Comparison of ENCODE assay signal across 24 mouse cellular contexts in the genomic region with DNA sequence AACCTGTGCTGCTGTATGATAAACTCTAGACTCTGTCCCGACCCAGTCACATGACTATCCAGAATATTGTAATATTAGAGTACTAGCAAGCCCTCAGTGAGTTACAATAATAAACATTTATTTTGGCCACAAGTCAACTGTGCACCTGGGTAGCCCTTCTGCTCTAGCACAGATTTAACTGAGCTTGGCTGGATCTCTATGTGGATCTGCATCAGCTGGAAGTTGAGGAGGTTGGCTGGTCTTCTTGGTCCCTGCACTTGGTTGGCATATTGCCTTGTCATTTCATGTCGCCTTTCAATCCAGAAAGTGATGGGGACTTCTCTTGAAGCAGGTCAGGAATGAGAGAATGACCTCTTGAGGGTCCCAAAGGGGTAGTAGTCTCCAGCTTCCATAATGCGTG.
DNase-seq lines count a peak whose midpoint lies in the region; ATAC-seq and TF ChIP-seq lines count a peak whose summit lies in the region.
"Had no signal": no experiment of that assay in that cellular context is flagged by ENCODE, and none has a peak within 500 bp of the region (broad histone marks: within the 10 kb centered on the region; RNA-seq: fewer than 3 reads in every experiment).

No protein-coding gene starts in this region.

- no peaks in the 10 kb centered on the region for H3K9me3 ChIP-seq in liver, embryonic 11.5 days (ENCODE audit: control insufficient read depth, low read length)
- H3K9me3 ChIP-seq: embryonic facial prominence, embryonic 10.5 days; embryonic facial prominence, embryonic 12.5 days; forebrain, embryonic 13.5 days; forebrain, embryonic 15.5 days had no signal

- 69% methylated on average over 3 of the region's 3 CpGs for WGBS in liver, adult 2 months
- 82% methylated on average over 3 of the region's 3 CpGs for WGBS in liver, embryonic 11.5 days

- no peak overlapping the region for H3K4me2 ChIP-seq in liver, embryonic 11.5 days
- H3K4me2 ChIP-seq: embryonic facial prominence, embryonic 12.5 days; forebrain, embryonic 13.5 days; forebrain, embryonic 15.5 days had no signal

- no peak overlapping the region for H3K4me3 ChIP-seq in liver, adult 2 months (ENCODE audit: insufficient read depth, low read depth, low read length)
- H3K4me3 ChIP-seq in liver, embryonic 11.5 days (ENCODE audit: low read depth, low read length), result no peak overlapping the region
- H3K4me3 ChIP-seq: embryonic facial prominence, embryonic 10.5 days; embryonic facial prominence, embryonic 12.5 days; forebrain, embryonic 13.5 days; forebrain, embryonic 15.5 days had no signal

- no peaks in the 10 kb centered on the region for H3K79me2 ChIP-seq in liver, adult 2 months (ENCODE audit: control insufficient read depth, insufficient read depth, low read length)

- no peaks in the 10 kb centered on the region; the same call in 1 of the 2 replicates for H3K27me3 ChIP-seq in liver, adult 2 months (ENCODE audit: control insufficient read depth, insufficient read depth, low read length)
- no peaks in the 10 kb centered on the region for H3K27me3 ChIP-seq in liver, embryonic 11.5 days (replicated peaks; ENCODE audit: control insufficient read depth, insufficient read depth, low read length)
- H3K27me3 ChIP-seq: CH12.LX; embryonic facial prominence, embryonic 12.5 days; forebrain, embryonic 13.5 days; forebrain, embryonic 15.5 days had no signal

- no peaks in the 10 kb centered on the region for H3K4me1 ChIP-seq in liver, adult 2 months (ENCODE audit: control insufficient read depth, insufficient read depth, low read length)
- no peaks in the 10 kb centered on the region for H3K4me1 ChIP-seq in liver, embryonic 11.5 days (replicated peaks; ENCODE audit: control insufficient read depth, insufficient read depth, low read length)
- H3K4me1 ChIP-seq: embryonic facial prominence, embryonic 10.5 days; embryonic facial prominence, embryonic 12.5 days; forebrain, embryonic 13.5 days; forebrain, embryonic 15.5 days had no signal

- DNase-seq in cerebellum, postnatal 10 days, result peak; percentile 73 to 76
- DNase-seq in cerebellum, adult 9-10 months, result no peak
- DNase-seq in cerebellum, postnatal 25 days, result peak; percentile 15 to 21
- no peak for DNase-seq in cerebellum, adult 11 months
- DNase-seq in layer of hippocampus, postnatal 14 days (ENCODE audit: low spot score in 2 of 2), result peak; percentile 6 to 72
- DNase-seq in layer of hippocampus, adult 8-10 months (ENCODE audit: low spot score in 2 of 2), result no peak
- DNase-seq in liver, adult 2 months (ENCODE audit: extremely low read depth, low read depth, low spot score), result peak; percentile 47
- no peak for DNase-seq in liver, embryonic 11.5 days (ENCODE audit: low spot score)
- DNase-seq: adrenal gland, adult 8-10 months; adrenal gland, postnatal 14 days; adrenal gland, postnatal 36 days; B cell, adult 2 months; cerebellum, adult 2 months; cerebellum, adult 9-11 months; forebrain, postnatal 0 days had no signal

- H3K9ac ChIP-seq in liver, adult 2 months (ENCODE audit: low read depth, low read length), result no peak overlapping the region
- no peak overlapping the region for H3K9ac ChIP-seq in liver, embryonic 11.5 days (ENCODE audit: low read depth, low read length)
- H3K9ac ChIP-seq: embryonic facial prominence, embryonic 12.5 days; forebrain, embryonic 13.5 days; forebrain, embryonic 15.5 days; forebrain, postnatal 0 days had no signal

- TF ChIP-seq POLR2A in liver, adult 2 months (IDR thresholded peaks at IDR 0.05; ENCODE audit: extremely low read depth, insufficient read depth, low read length), result no peak

- ATAC-seq in liver, embryonic 11.5 days (replicated peaks; ENCODE audit: low FRiP score), result no peak
- ATAC-seq: activated CD4-positive, CD25-positive, alpha-beta regulatory T cell, adult 4 months; CD4-positive, CD25-positive, alpha-beta regulatory T cell, adult 4 months; forebrain, embryonic 13.5 days; forebrain, embryonic 15.5 days; forebrain, postnatal 0 days; Patski had no signal

- no peak overlapping the region for H3K27ac ChIP-seq in liver, adult 2 months (replicated peaks; ENCODE audit: insufficient read depth, low read depth, low read length)
- H3K27ac ChIP-seq in liver, embryonic 11.5 days (ENCODE audit: low read depth, low read length), result no peak overlapping the region
- H3K27ac ChIP-seq: embryonic facial prominence, embryonic 10.5 days; embryonic facial prominence, embryonic 12.5 days; forebrain, embryonic 13.5 days; forebrain, embryonic 15.5 days had no signal

- no peaks in the 10 kb centered on the region for H3K36me3 ChIP-seq in liver, adult 2 months (ENCODE audit: control insufficient read depth, insufficient read depth, low read length)
- H3K36me3 ChIP-seq in liver, embryonic 11.5 days (ENCODE audit: control insufficient read depth, insufficient read depth, low read length), result no peaks in the 10 kb centered on the region
- H3K36me3 ChIP-seq: embryonic facial prominence, embryonic 10.5 days; embryonic facial prominence, embryonic 12.5 days; forebrain, embryonic 15.5 days; G1E had no signal

- no peak for TF ChIP-seq CTCF in liver, adult 2 months (IDR thresholded peaks at IDR 0.05; ENCODE audit: low read depth, low read length)

Comparison
In these comparisons a context has a peak if more than half of its experiments do, and no peak if none do; other contexts are left out.
1. DNase-seq: peak in cerebellum, postnatal 10 days (2 of 2), cerebellum, postnatal 25 days (2 of 2), layer of hippocampus, postnatal 14 days (2 of 2) and liver, adult 2 months (single experiment); none in cerebellum, adult 9-10 months (single experiment), cerebellum, adult 11 months (single experiment), layer of hippocampus, adult 8-10 months (0 of 2) and liver, embryonic 11.5 days (single experiment).